Mouse (Mus musculus) cerebellum, adult (tissue): ENCODE measurements at regions not wholly inside any gene's neighbourhood (a gene's known extent, or its start where the extent isn't known, plus 50 kb on each side); places are given as distances from the start of the nearest gene placed in this dataset.
A peak's percentile ranks its signal among the peaks of the same experiment; 100 is the strongest.
"Not testable (repeated sequence)": the region's sequence is repeated elsewhere in the genome, so short reads cannot be mapped to it uniquely, and the experiment has no call there.

Source experiments
- ATAC-seq: cut with Nextera tagmentation; 2 replicates; pipeline ENCODE4 v1.9.2; 2017; ENCODE audit warnings: mild to moderate bottlenecking, moderate library complexity, mixed read lengths; ENCODE audit not compliant: insufficient number of reproducible peaks, low FRiP score, low TSS enrichment

GRCm38 (mm10) chr8:39218716-39219115 is 1456.2 kb upstream of the Adam24 start:
- no peak for ATAC-seq

DNA sequence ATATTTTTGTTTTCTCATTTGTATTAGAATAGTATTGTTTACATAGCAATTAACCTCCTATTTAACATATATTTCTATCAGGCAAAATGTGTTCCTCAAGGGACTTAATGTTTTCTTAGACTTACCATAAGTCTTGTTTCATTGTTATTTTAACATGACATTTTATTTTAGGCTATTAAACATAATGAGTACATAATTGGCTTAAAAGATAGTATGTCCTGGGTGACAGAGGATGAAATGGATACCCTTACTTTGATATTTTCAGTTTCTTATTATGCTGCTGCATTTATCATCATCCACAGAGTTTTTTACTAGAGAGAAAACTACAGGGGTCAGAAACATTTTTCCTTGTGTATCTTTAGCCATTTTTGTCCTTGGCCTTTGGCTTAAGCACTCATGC is 1447.6 kb upstream of the Adam24 start:
- no peak for ATAC-seq

GRCm38 (mm10) chr8:39268970-39269497 is 1405.8 kb upstream of the Adam24 start:
- no peak for ATAC-seq

GRCm38 (mm10) chr8:39297548-39298306 is 1377.2 kb upstream of the Adam24 start:
- ATAC-seq = no peak

DNA sequence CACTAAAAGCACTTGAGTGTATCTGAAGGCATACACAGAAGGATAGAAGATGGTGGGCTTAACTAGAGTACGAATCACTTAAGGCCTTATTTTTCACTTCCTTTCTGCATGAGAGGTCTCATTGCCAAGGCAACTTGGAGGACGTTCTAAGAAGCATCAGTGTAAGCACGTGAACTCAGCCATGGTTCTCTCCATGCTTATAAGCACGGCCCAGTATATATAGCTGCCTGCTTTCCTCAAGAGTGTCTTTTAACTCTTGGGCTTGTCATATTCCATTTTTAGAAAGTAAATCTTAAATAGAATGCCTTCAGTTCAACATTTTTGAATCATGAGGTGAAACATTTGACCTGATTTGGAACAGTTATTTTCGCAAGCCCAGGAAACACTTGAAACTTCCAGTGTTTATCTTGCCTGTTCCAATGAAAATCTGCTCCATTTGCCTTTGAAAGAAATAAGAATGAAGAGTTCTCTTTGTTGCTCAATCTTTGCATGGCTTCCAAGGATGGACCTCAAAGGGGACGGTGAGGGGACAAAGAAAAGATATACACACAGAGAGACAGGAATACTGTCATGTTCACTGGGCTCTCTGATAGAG is 1371.0 kb upstream of the Adam24 start:
- no peak for ATAC-seq

- peak; percentile 70 for ATAC-seq
These were observed 1361.0 kb upstream of the Adam24 start for GRCm38 (mm10) chr8:39313854-39314253.

DNA sequence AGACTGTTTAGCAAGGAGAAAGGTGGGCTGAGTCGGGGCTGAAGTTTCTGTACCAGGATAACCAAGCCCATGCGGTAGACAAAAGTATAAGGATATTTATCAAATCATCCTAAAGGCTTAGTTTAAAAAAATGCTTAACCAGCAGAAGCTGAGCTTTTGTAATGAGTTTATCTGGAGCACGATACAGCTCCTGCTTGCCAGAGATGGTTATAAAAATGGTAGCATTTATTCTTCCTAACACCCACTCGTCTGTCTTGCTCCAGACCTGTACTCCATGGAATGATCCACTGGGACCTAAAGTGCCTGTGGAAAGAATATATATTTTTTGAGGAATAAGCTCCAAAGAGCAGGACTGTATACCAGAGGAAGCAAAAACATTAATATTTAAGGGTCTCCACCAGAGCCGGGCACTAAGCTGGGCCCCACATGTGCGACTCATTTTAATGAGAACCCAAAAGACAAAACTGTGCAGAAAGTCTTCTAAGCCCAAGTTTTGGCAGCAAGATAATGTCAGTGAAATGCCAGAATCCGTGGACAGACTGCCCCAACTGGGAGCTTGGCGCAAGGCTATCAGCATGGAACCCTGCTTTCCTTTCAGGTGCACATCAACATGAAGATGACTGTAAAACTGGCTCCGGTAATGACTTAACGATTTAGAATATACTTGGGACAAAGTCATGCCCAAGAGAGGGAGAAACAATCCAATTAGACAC is 1359.2 kb upstream of the Adam24 start:
- peak; percentile 65 for ATAC-seq

GRCm38 (mm10) chr8:39316234-39316568 is 1358.7 kb upstream of the Adam24 start:
- ATAC-seq = no peak

- no peak for ATAC-seq
These were observed 1345.5 kb upstream of the Adam24 start for GRCm38 (mm10) chr8:39329378-39329777.

- ATAC-seq = no peak
These were observed 1330.1 kb upstream of the Adam24 start for GRCm38 (mm10) chr8:39344731-39345130.

GRCm38 (mm10) chr8:39346471-39346870 is 1328.4 kb upstream of the Adam24 start:
- no peak for ATAC-seq

DNA sequence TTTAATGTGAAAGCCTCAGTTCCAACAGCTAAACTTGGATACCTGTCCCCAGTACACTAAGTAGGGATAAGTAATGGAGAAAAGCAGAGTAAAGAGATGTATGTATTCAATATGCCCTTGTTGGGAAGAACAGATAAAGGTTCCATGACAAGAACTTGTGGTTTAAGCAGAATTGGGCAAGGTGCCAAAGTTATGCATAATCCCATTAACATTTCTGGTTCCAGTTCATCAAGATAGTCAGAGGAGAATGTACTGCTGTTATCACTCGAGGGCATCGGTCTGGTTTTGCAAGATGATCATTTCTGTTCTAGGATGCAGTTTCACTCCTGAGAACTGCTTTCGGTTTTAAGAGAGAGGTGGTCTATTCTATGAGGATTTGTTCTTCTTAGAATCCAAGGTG is 1325.9 kb upstream of the Adam24 start:
- no peak for ATAC-seq

DNA sequence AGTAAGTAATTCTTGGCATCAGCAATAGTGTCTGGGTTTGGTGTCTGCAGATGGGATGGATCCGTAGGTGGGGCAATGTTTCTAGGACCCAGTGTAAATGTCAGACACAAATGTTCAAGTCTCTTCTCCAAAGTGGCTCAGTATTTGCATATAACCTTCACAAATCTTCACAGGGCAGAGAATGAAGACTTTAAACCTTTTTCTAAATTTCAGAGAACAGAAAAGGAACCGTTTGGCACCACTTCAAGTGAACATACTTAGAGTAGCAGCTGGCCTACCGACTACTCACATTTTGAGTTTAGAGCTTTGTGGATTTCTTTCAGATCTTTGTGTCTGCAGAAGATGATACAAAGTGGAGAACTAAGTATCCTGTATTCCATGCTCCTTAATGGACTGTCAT is 1319.5 kb upstream of the Adam24 start:
- no peak for ATAC-seq

DNA sequence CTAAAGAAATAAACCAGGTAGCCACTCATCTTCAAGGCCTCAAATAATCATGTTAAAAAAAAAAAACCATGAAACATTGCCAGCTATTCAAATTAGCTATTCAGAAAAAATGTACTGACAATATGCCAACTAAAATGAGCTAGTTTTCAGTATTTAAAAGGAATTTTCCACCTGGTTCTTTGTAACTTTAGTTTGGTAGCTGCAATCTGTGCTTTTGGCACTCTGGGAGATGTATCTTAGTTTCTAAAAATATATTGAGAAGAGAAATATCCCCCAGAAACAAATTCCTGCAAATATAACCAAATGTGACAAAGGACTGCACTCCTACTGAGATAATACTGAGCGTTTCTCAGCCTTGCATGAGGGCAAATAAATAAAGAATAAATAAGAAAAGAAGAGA is 1317.8 kb upstream of the Adam24 start:
- no peak for ATAC-seq

DNA sequence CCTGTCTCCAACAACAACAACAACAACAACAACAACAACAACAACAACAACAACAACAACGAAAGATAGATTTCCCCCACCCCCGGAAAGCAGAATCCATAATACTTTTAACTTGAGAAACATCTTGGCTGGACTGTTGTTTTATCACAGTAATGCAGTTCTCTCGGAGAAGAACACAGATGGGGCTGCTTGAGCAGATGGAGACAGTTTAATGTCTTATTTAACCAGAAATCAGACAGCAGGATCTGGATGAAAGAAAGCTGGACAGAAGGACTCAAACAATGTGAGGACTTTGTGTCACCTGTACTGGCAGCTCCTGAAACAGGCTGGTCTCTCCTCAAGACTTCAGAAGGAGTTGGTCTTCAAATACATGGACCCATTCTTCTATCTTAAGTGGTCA is 1317.0 kb upstream of the Adam24 start:
- no peak for ATAC-seq

DNA sequence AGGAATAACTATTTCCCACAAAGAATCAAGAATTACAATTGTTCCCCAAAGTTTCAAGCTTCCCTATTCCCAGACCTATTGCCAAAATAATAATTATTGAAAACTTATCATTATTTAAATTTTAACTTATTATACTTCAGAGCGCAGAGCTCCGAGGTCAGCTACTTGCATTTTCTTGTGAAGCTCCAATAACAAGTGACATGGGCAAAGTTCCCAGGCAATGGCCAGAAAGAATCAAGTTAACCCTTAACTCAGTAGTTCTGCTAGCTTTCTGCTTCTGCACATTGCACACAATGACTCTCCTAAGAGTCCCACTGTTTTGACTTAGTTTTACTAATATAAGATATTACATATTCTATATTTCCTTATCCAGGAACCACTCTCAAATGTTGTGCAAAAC is 1308.5 kb upstream of the Adam24 start:
- ATAC-seq = not testable (repeated sequence)
